Mouse (Mus musculus) midbrain, embryonic 13.5 days (tissue): ENCODE data around the gene Hoxb6. TPM values are rescaled to one million over a fixed set of nuclear protein-coding genes. Genes with fewer than 3 reads are reported as not detected.

ENCODE experiments used
- ATAC-seq: fragments of 200-750 bp; cut with Nextera tagmentation; 2 replicates; pipeline ENCODE4 v1.8.0; 2017; ENCODE audit warnings: mild to moderate bottlenecking, moderate TSS enrichment, moderate library complexity
- H3K27ac ChIP-seq: fragments of 300-500 bp; sonication (generic); 2 replicates; pipeline ENCODE4 v1.5.1; 2015; ENCODE audit warnings: inconsistent platforms, mild to moderate bottlenecking, moderate library complexity
- H3K27me3 ChIP-seq: fragments of 300-500 bp; sonication (generic); 2 replicates; pipeline ENCODE4 v1.6.1; 2015; ENCODE audit warnings: mild to moderate bottlenecking, inconsistent platforms
- H3K36me3 ChIP-seq: fragments of 300-500 bp; sonication (generic); 2 replicates; pipeline ENCODE4 v1.6.1; 2015; ENCODE audit warnings: mild to moderate bottlenecking, inconsistent platforms
- H3K4me1 ChIP-seq: fragments of 300-500 bp; sonication (generic); replicated peaks from 2 replicates; pipeline ENCODE4 v1.6.1; 2015; ENCODE audit warnings: inconsistent platforms
- H3K4me2 ChIP-seq: fragments of 300-500 bp; sonication (generic); replicated peaks from 2 replicates; pipeline ENCODE4 v1.6.1; 2015; ENCODE audit warnings: moderate library complexity, mild to moderate bottlenecking, inconsistent platforms
- H3K4me3 ChIP-seq: fragments of 300-500 bp; sonication (generic); replicated peaks from 2 replicates; pipeline ENCODE4 v1.5.1; 2015; ENCODE audit warnings: mild to moderate bottlenecking, inconsistent platforms
- H3K9ac ChIP-seq: fragments of 300-500 bp; sonication (generic); replicated peaks from 2 replicates; pipeline ENCODE4 v1.6.1; 2015; ENCODE audit warnings: mild to moderate bottlenecking, inconsistent platforms
- H3K9me3 ChIP-seq: fragments of 300-500 bp; sonication (generic); 2 replicates; pipeline ENCODE4 v1.6.1; 2016; ENCODE audit warnings: mild to moderate bottlenecking, inconsistent platforms
- WGBS: fragments of 180-500 bp; shearing (Covaris S2); methylation state at CpG from one replicate; pipeline ENCODE4 v1.1.7; 2015; 5-methylcytosine and 5-hydroxymethylcytosine counted together
- polyA plus RNA-seq: library from polyadenylated mRNA; unstranded; fragments of >200 nt; fragmentation: Nextera tagmentation; extraction: Ambion mirVana; gene quantifications from 2 replicates; pipeline ENCODE4 v1.2.1, GENCODE M21; 2015

Gene Hoxb6
- polyA plus RNA-seq, 1 experiment from 2014 or later = not detected

DNA sequence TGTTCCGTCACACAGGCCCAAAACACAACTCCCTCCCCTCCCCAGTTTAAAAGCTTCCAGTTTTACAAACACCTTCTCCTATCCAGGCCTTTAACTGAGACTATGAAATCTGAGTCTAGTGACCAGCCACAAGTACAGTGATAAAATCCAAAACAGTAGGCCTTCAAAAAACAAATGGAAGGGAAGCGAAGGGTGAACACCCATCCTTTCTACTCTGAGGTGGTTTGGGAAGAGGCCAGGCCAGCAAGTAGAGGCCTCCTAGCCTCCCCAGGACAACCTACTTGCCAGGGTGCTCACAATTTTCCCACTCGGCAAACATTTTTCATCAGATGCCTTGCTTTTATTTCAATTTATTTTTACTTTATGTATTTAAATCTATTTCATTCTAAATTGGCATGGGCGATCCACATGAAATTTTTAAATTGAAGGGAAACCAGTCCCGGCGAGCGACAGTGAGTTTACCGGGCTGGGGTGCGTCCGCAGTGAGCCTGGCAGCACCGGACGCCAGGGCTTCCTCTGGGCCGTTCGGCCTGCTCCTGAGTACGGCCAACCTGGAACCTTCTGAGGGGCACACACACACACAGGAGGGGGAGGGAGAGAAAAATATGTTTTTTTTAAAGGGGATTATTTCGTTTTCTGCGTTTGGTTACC, 1.4 kb upstream of the Hoxb6 start:
- Histone ChIP-seq H3K9me3 (no peaks in the 10 kb centered on the region), H3K4me3 (no peak overlapping the region), H3K4me2 (no peak overlapping the region), H3K4me1 (0 out of 2 replicates have a peak, but pooled peaks cover 4% of the 10 kb centered on the region), H3K27me3 (peaks cover 98% of the 10 kb centered on the region), H3K27ac (no peak overlapping the region), H3K9ac (no peak overlapping the region), H3K36me3 (no peaks in the 10 kb centered on the region)
- WGBS = 2% methylated on average over 17 of the region's 17 CpGs
- ATAC-seq = no peak

DNA sequence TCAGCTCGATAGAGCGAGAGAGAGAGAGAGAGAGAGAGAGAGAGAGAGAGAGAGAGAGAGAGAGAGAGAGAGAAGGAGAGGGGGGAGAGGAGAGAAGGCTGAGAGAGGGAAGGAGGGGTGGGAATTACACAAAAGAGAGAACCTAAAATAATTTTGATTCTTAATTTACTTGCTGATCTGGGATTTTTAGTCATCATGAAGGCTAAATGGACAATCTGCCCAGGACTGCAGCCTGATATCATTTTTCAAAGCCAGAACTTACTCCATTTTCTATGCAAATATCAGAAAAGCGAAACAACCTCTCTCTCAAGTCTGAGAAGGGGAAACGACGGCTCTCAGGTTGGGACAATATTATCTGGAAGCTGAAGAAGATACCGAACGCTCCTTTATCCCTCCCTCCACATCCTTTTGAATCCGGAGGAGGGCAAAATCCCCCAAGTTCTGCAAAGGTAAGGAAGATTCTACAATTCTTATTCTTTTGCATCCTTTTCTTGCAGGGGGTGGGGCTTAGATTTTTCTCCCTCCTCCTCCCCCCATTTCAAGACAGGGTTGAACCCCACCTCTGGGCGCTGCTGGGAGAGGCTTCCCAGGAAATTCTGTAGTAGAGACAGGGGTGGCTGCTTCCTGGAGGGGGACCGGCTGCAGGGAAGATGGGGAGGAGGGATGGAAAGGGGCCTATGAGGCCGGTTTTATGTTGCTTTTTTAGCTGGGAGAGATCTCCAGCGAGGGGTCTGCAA, 457 bp downstream of the Hoxb6 start:
- H3K27ac ChIP-seq = no peak overlapping the region
- no peaks in the 10 kb centered on the region for H3K9me3 ChIP-seq
- H3K4me2 ChIP-seq = no peak overlapping the region
- H3K9ac ChIP-seq = no peak overlapping the region
- H3K27me3 ChIP-seq = peaks cover 98% of the 10 kb centered on the region
- no peaks in the 10 kb centered on the region for H3K36me3 ChIP-seq
- ATAC-seq = no peak
- no peaks in the 10 kb centered on the region for H3K4me1 ChIP-seq
- no peak overlapping the region for H3K4me3 ChIP-seq
- WGBS = under 1% methylated on average over 12 of the region's 12 CpGs

DNA sequence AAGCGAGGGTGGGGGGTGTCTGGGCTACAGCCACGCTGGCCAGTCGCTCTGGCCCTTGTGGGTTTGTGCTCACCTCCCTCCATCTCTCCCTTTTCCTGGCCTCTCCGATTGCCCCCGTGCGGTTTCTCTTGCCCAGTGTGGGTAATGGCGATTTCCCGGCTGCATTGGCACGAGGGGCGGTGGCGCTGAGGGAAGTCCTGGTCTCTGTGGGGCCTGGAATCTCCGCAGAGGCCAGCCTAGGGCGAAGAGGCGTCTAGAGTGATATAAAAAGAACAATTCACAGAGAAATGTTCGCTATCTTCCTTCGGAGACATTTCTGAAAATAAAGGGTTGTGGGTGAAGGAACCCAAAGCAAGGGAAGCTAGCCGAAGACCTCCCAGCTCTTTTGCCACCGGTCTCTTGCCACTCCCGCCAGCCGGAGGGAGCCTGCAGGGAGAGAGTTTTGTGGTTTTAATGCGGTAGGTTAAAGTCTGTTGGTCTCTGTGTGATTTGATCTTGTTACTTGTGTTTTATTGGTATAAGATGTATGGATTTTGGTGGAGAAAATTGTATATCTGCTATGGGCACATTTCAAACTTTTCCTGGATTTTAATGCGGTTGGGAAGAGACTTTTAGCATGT, 1.1 kb downstream of the Hoxb6 start:
- under 1% methylated on average over 22 of the region's 22 CpGs for WGBS
- Histone ChIP-seq H3K4me3 (no peak overlapping the region), H3K9ac (no peak overlapping the region), H3K4me2 (no peak overlapping the region), H3K27ac (no peak overlapping the region), H3K4me1 (no peaks in the 10 kb centered on the region), H3K36me3 (no peaks in the 10 kb centered on the region), H3K9me3 (no peaks in the 10 kb centered on the region), H3K27me3 (peaks cover 98% of the 10 kb centered on the region)
- ATAC-seq = no peak

DNA sequence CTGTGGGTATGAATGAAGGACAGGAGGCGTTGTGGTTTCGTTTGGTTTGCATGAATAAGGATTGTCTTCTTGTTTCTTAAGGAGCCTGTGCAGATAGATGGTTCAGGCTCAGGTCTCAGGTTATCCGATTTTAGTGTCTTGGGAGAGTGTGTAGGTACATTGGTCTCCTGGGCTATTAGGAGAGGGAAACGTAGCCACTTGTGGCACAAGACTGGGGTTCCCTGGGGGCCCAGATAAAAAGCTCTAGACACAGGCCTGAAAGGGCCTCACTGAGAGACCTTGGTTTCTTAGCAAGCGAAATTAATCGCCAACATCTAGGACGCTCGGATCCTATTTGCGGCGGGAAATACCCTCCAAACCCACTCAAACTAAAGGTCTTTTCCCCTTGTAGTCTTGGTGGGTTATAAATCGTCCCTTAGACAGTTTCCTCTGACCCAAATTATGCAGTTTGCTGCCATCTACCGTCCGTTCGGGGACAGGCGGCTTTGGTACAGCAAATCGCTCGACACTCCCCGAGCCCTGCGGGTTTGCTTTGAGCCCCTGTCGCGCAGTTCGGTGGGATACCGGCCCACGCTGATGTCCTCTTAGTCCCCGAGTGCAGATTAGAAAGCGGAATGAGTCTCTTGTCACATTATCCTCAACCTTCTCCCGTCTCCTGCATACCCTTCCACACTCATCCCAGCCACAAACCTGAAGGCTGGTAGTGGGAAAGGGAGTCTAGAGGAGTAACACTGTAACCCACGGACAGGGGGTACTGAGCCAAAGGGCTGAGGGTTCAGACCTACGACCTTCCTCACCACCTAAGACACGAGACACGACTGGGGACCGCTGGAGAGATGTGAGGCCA, 2.2 kb downstream of the Hoxb6 start:
- under 1% methylated on average over 32 of the region's 32 CpGs for WGBS
- Histone ChIP-seq H3K27ac (no peak overlapping the region), H3K9ac (no peak overlapping the region), H3K36me3 (no peaks in the 10 kb centered on the region), H3K4me2 (no peak overlapping the region), H3K9me3 (no peaks in the 10 kb centered on the region), H3K4me1 (0 out of 2 replicates have a peak, but pooled peaks cover 3% of the 10 kb centered on the region), H3K4me3 (no peak overlapping the region), H3K27me3 (peaks cover 98% of the 10 kb centered on the region)
- ATAC-seq = no peak

DNA sequence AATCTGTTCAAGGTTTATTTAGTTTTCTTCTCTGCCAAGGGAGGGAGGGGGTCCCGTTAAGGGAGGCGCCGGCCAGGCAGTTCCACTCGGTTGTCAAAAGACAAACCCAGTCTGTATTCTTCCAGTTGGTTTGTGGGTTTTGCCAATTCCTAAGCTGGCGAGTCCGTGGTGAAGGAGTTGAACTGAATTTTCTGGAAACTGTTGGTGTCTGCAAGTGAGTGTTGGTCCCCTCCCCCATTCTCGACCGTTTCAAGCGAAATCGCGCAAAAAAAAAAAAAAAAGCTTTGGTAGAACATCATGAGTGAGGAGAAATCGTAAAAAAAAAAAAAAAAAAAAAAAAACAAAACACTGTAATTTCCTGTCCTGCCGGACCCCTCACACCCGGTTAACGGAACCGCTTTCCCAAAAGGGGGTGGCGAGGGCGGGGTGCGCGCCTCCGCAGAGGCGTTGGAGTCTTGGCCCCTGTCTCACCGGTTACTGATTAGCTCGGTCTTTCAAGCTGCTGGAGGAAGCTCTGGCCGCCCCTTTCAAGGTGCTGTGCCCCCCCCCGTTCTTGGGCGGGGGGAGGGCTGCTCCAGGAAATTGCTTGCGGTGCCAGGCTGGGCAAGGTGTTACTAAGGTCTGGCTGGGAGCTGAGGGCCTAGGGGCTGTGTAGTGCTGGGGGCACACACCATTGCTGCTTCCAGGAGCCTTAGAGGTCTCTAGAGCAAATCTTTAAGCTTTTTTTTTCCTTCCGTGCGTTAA, 3.0 kb downstream of the Hoxb6 start:
- no peak overlapping the region for H3K9ac ChIP-seq
- ATAC-seq = no peak
- no peak overlapping the region for H3K4me2 ChIP-seq
- H3K4me1 ChIP-seq = 0 out of 2 replicates have a peak, but pooled peaks cover 3% of the 10 kb centered on the region
- peaks cover 98% of the 10 kb centered on the region for H3K27me3 ChIP-seq
- WGBS = under 1% methylated on average over 30 of the region's 30 CpGs
- no peak overlapping the region for H3K4me3 ChIP-seq
- no peaks in the 10 kb centered on the region for H3K9me3 ChIP-seq
- no peak overlapping the region for H3K27ac ChIP-seq
- H3K36me3 ChIP-seq = no peaks in the 10 kb centered on the region

DNA sequence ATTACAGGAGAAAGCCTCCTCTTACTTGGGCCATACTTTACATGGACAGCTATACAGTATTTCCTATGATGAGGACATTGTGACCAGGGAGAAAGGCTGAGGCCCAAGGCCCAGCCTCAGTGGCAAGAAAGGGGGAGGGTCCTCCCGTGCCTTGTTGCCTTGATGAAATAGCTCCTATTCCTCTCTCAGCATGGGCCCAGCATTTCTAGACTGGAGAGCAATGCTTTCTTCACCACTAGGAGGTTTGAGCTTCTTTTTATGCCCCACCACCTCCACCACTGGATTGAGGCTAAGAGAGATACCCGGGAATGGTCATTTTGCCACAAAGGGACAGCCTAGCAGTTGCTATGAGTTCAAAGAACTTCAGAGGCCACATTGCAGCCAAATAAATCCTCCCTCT, 4.7 kb downstream of the Hoxb6 start:
- WGBS = 2% methylated on average over 2 of the region's 2 CpGs

DNA sequence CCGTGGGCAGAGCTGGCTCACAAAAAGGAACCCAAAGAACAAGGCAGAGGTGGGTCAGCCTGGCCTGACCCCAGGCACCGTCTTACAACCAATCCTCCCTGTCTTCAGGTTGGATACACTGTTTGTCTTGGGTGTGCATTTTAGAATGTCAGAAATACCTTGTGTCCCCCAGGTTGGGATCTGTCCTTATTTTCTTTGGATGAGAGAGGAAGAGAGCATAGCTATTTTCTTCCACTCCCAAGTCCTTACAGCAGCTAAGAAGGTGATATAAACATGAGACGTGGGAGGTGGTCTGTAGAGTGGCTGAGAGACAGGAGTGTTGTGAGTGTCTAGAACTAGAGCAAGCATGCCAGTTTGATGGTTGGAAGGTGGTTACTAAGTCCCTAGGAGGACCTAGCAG, 5.2 kb downstream of the Hoxb6 start:
- no peak for ATAC-seq
- Histone ChIP-seq H3K4me1 (0 out of 2 replicates have a peak, but pooled peaks cover 3% of the 10 kb centered on the region), H3K4me2 (no peak overlapping the region), H3K36me3 (no peaks in the 10 kb centered on the region), H3K27ac (no peak overlapping the region), H3K9me3 (no peaks in the 10 kb centered on the region), H3K9ac (no peak overlapping the region), H3K27me3 (peaks cover 100% of the 10 kb centered on the region), H3K4me3 (no peak overlapping the region)
- WGBS = 1% methylated on average over 3 of the region's 3 CpGs

More for the DNA sequence above, 4.7 kb downstream of the Hoxb6 start:
- H3K9me3 ChIP-seq = no peaks in the 10 kb centered on the region
- H3K4me3 ChIP-seq = no peak overlapping the region
- no peak overlapping the region for H3K9ac ChIP-seq
- H3K4me2 ChIP-seq = no peak overlapping the region
- ATAC-seq = no peak
- H3K4me1 ChIP-seq = 0 out of 2 replicates have a peak, but pooled peaks cover 3% of the 10 kb centered on the region
- H3K27ac ChIP-seq = no peak overlapping the region
- peaks cover 100% of the 10 kb centered on the region for H3K27me3 ChIP-seq
- H3K36me3 ChIP-seq = no peaks in the 10 kb centered on the region

DNA sequence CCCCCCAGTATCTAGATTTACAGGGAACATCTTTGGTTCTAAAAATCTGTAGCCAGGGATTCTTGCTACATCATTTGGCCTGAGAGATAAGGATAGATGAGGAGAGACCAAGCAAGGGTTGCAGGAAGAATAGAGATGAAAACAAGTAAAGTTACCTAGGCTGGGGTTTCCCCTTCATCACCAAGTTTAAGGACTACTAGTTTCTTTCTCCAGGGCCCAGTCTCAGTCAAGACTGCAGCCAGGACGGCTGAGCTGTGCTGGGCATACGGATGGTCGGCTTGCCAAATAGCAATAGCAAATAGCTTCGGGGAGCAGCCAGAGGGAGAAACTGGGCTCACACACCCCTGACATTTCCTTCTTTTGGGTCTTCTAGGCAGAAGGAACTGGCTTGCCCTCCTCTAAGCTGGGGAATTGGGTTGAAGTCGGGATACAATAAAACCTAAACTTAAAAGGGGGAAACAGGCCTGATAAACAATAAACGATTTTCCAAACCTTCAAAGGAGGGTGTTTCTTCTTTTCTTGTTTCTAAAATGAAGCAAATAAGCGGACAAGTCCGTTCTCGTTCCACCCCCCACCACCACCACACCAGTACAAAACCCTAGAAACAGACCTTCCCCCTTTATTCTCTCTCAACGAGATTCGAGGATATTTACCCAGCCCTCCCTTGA, 5.8 kb downstream of the Hoxb6 start:
- Histone ChIP-seq H3K4me2 (no peak overlapping the region), H3K27ac (no peak overlapping the region), H3K4me1 (0 out of 2 replicates have a peak, but pooled peaks cover 3% of the 10 kb centered on the region), H3K9me3 (no peaks in the 10 kb centered on the region), H3K9ac (no peak overlapping the region), H3K4me3 (no peak overlapping the region), H3K36me3 (no peaks in the 10 kb centered on the region), H3K27me3 (peaks cover 100% of the 10 kb centered on the region)
- WGBS = 3% methylated on average over 11 of the region's 11 CpGs
- ATAC-seq = no peak

DNA sequence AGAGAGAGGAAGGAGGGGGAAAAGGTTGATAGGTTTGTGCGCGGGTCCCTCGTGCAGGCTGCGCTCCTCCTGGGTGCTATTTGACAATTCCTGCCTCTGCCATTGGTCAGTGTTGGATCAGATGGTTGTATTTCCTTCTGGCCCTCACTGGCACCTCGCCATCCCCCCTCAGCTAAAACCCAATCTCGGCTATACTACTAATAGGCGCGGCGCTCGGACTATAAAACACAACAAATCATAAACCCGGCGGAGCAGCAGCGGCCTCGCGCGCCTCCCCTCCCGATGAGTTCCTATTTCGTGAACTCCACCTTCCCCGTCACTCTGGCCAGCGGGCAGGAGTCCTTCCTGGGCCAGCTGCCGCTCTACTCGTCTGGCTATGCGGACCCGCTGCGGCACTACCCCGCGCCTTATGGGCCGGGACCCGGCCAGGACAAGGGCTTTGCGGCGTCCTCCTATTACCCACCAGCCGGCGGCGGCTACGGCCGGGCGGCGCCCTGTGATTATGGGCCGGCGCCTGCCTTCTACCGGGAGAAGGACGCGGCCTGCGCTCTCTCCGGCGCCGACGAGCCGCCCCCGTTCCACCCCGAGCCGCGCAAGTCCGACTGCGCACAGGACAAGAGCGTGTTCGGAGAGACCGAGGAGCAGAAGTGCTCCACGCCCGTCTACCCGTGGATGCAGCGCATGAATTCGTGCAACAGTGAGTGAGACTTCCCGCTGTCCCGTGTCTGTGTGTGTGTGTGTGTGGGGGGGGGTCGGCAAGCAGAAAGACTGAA, 6.8 kb downstream of the Hoxb6 start:
- no peak overlapping the region for H3K4me3 ChIP-seq
- no peaks in the 10 kb centered on the region for H3K9me3 ChIP-seq
- H3K4me2 ChIP-seq = no peak overlapping the region
- peaks cover 3% of the 10 kb centered on the region; the same call in 1 of the 2 replicates for H3K4me1 ChIP-seq
- no peaks in the 10 kb centered on the region for H3K36me3 ChIP-seq
- H3K27ac ChIP-seq = no peak overlapping the region
- peaks cover 100% of the 10 kb centered on the region for H3K27me3 ChIP-seq
- WGBS = under 1% methylated on average over 66 of the region's 66 CpGs
- no peak overlapping the region for H3K9ac ChIP-seq
- no peak for ATAC-seq

DNA sequence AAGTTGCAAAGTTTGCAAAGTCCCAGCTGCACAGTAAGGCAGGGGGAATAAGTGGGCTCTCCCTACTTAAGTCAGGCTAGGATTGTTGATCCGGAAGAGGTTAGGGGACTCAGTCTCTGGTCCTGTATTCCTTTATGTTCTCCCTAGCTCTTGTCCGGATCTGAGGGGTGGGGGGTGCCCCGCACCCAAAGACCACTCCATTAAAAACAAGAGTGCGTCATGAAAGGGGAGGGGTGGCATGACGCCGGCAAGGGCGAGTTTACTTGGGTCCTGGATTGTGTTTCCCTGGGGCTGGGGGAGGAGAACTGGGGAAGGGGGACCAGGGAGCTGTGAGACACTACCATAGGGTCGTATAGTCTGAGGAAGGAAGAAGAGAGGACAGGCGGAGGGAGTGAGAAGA, 7.5 kb downstream of the Hoxb6 start:
- peaks cover 100% of the 10 kb centered on the region for H3K27me3 ChIP-seq
- no peaks in the 10 kb centered on the region for H3K9me3 ChIP-seq
- WGBS = under 1% methylated on average over 9 of the region's 9 CpGs
- no peak for ATAC-seq
- no peak overlapping the region for H3K4me2 ChIP-seq
- no peak overlapping the region for H3K4me3 ChIP-seq
- peaks cover 3% of the 10 kb centered on the region; the same call in 1 of the 2 replicates for H3K4me1 ChIP-seq
- H3K9ac ChIP-seq = no peak overlapping the region
- H3K36me3 ChIP-seq = no peaks in the 10 kb centered on the region
- H3K27ac ChIP-seq = no peak overlapping the region
